Mouse (Mus musculus): Measurements from ENCODE around the gene Pfdn5. TPM values are rescaled to one million over a fixed set of nuclear protein-coding genes. Genes with fewer than 3 reads are reported as not detected.
A peak's percentile ranks its signal among the peaks of the same experiment; 100 is the strongest.

Gene Pfdn5
- 139 and 201 TPM in 2 replicates for total RNA-seq (2012; rRNA removed)

DNA sequence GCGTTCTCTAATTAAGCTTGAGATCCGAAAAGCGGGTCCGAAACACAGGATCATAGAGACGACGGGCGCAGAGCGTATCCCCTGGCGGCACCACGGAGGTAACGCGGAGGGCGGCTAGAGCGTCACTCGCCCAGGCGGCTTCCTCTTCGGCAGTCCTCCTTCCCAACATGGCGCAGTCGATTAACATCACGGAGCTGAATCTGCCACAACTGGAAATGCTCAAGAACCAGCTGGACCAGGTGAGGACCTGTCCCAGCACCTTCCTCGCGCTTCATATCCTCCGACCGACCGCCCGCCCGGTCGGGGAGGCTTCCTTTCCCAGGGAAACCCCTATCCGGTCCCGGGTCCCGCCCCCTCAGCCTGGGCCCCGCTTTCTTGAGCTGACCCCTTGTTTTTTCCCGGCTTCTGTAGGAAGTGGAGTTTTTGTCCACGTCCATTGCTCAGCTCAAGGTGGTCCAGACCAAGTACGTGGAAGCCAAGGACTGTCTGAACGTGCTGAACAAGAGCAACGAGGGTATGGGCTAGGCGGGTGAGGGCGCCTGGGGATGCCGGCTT, at the start of gene Pfdn5:
Gene Pfdn5 (plus strand): TSS at position 95 of the 555 bp plus-strand sequence.
- TF ChIP-seq ZC3H11A (IDR thresholded peaks at IDR 0.05; ENCODE audit: borderline replicate concordance, low read depth, low read length), result no peak
- TF ChIP-seq HCFC1 (IDR thresholded peaks at IDR 0.05; ENCODE audit: borderline replicate concordance, insufficient read depth, low read length), result peak; percentile 31; the same call in 1 of the 2 replicates
- Histone ChIP-seq H3K9me3 (ENCODE audit: control insufficient read depth, insufficient read depth, low read depth, low read length) (no peaks in the 10 kb centered on the region), H3K36me3 (ENCODE audit: control insufficient read depth, insufficient read depth, low read length, poor library complexity, severe bottlenecking) (peaks cover 25% of the 10 kb centered on the region)

DNA sequence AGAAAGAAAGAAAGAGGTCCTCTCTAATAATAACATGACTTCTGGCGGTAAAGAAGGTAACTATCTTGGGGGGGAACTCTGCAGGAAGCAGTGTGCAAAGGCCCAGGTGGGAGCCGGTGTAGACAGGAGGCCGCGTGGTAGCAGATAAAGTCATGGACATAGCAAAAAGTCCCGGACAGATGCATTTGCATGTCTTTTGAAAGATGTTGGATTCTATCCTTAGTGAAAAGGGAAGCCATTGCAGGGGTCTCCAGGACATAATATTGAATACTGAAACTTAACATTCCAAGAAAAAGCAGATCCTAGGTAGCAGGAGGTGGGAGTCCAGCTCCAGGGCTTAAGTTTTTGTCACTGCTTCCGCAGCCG, 47.2 kb upstream of the Pfdn5 start:
- Histone ChIP-seq H3K4me1 (ENCODE audit: control insufficient read depth in 2 of 2, insufficient read depth in 2 of 2, low read length in 2 of 2, poor library complexity in 1 of 2) (peaks cover 5 to 22% of the 10 kb centered on the region in 2 experiments; a peak in 3 of 4 replicates), H3K9ac (ENCODE audit: insufficient read depth, low read depth, low read length, poor library complexity, severe bottlenecking) (peak overlapping the region; percentile 86), H3K36me3 (ENCODE audit: control insufficient read depth, insufficient read depth, low read length, poor library complexity, severe bottlenecking) (peaks cover 20% of the 10 kb centered on the region), H3K27ac (ENCODE audit: insufficient read depth, low read depth, low read length, poor library complexity, severe bottlenecking) (peak overlapping the region; percentile 91), H3K4me3 (ENCODE audit: insufficient read depth in 1 of 2, low read depth in 1 of 2, low read length in 2 of 2, poor library complexity in 1 of 2, severe bottlenecking in 1 of 2) (peak overlapping the region; percentile 97 to 99), H3K9me3 (ENCODE audit: control insufficient read depth, insufficient read depth, low read depth, low read length) (no peaks in the 10 kb centered on the region)
- no peak for DNase-seq (ENCODE audit: low read depth, low spot score)
- TF ChIP-seq ZNF384 (IDR thresholded peaks at IDR 0.05; ENCODE audit: low read depth, low read length), result peak; percentile 76
- no peak for TF ChIP-seq MAFK (IDR thresholded peaks at IDR 0.05; ENCODE audit: insufficient read depth, low read depth, low read length)
- in situ Hi-C loops (cut with MboI; ENCODE audit: low sequenced_read_pairs in 2 of 2, unreplicated experiment in 2 of 2), result no loop called here

More for the DNA sequence above, at the start of gene Pfdn5:
- Histone ChIP-seq H3K9ac (ENCODE audit: insufficient read depth, low read depth, low read length, poor library complexity, severe bottlenecking) (peak within 1 kb of the TSS; percentile 79), H3K4me3 (ENCODE audit: insufficient read depth in 1 of 2, low read depth in 1 of 2, low read length in 2 of 2, poor library complexity in 1 of 2, severe bottlenecking in 1 of 2) (peak within 1 kb of the TSS; percentile 82 to 97), H3K27ac (ENCODE audit: insufficient read depth, low read depth, low read length, poor library complexity, severe bottlenecking) (no peak within 1 kb of the TSS), H3K4me1 (ENCODE audit: control insufficient read depth in 2 of 2, insufficient read depth in 2 of 2, low read length in 2 of 2, poor library complexity in 1 of 2) (peaks cover 1 to 2% of the 10 kb centered on the region in 2 experiments; a peak in 1 of 4 replicates)
- in situ Hi-C loops (cut with MboI; ENCODE audit: low sequenced_read_pairs in 2 of 2, unreplicated experiment in 2 of 2), result no loop called here
- DNase-seq (ENCODE audit: low read depth, low spot score), result peak; percentile 60

GRCm38 (mm10) chr15:102279092-102279782, 46.7 kb upstream of the Pfdn5 start, which contains the start of gene Mfsd5:
Gene Mfsd5, plus strand, starts transcription at chr15:102279454.
- Histone ChIP-seq H3K4me3 (ENCODE audit: insufficient read depth in 1 of 2, low read depth in 1 of 2, low read length in 2 of 2, poor library complexity in 1 of 2, severe bottlenecking in 1 of 2) (peak within 1 kb of the TSS; percentile 97 to 99), H3K27ac (ENCODE audit: insufficient read depth, low read depth, low read length, poor library complexity, severe bottlenecking) (peak within 1 kb of the TSS; percentile 97), H3K4me1 (ENCODE audit: control insufficient read depth in 2 of 2, insufficient read depth in 2 of 2, low read length in 2 of 2, poor library complexity in 1 of 2) (peaks cover 8 to 24% of the 10 kb centered on the region in 2 experiments; a peak in 3 of 4 replicates), H3K36me3 (ENCODE audit: control insufficient read depth, insufficient read depth, low read length, poor library complexity, severe bottlenecking) (peaks cover 20% of the 10 kb centered on the region), H3K9me3 (ENCODE audit: control insufficient read depth, insufficient read depth, low read depth, low read length) (no peaks in the 10 kb centered on the region), H3K9ac (ENCODE audit: insufficient read depth, low read depth, low read length, poor library complexity, severe bottlenecking) (peak within 1 kb of the TSS; percentile 99)
- TF ChIP-seq HCFC1 (IDR thresholded peaks at IDR 0.05; ENCODE audit: borderline replicate concordance, insufficient read depth, low read length) (peak; percentile 51; the same call in 1 of the 2 replicates), MAFK (IDR thresholded peaks at IDR 0.05; ENCODE audit: insufficient read depth, low read depth, low read length) (no peak)
- in situ Hi-C loops (cut with MboI; ENCODE audit: low sequenced_read_pairs in 2 of 2, unreplicated experiment in 2 of 2), result no loop called here
- DNase-seq (ENCODE audit: low read depth, low spot score), result peak; percentile 74

DNA sequence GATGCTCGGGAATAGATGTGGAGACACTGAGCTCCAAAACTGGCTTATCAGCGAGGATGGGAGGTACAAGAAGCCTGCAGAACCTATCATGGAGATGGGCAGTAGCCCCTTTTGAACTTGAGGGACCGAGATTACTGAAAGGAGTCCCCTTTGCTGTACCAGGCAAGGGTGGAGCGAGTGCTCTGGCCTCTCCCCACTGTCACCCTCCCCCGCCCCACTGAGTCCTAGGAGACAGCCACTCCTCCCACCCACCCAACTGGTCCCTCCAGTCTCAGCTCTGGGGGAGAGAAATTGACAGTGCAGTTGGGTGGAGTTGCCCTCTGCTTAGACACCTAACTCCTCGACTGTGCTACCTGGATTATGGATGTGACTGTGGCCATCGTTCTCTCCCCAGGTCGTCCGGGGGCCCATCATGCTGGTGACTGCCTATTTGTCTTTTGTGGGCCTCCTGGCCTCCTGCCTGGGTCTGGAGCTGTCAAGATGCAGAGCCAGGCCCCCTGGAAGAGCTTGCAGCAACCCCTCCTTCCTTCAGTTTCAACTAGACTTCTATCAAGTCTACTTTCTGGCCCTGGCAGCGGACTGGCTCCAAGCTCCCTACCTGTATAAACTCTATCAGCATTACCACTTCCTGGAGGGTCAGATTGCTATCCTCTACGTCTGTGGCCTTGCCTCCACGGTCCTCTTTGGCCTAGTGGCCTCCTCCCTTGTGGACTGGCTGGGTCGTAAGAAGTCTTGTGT, 46.0 kb upstream of the Pfdn5 start:
- peak overlapping the region; percentile 97 to 99 for H3K4me3 ChIP-seq (ENCODE audit: insufficient read depth in 1 of 2, low read depth in 1 of 2, low read length in 2 of 2, poor library complexity in 1 of 2, severe bottlenecking in 1 of 2)
- peak overlapping the region; percentile 99 for H3K9ac ChIP-seq (ENCODE audit: insufficient read depth, low read depth, low read length, poor library complexity, severe bottlenecking)
- in situ Hi-C loops (cut with MboI; ENCODE audit: low sequenced_read_pairs in 2 of 2, unreplicated experiment in 2 of 2), result no loop called here
- peaks cover 8 to 24% of the 10 kb centered on the region in 2 experiments; a peak in 3 of 4 replicates for H3K4me1 ChIP-seq (ENCODE audit: control insufficient read depth in 2 of 2, insufficient read depth in 2 of 2, low read length in 2 of 2, poor library complexity in 1 of 2)
- peak overlapping the region; percentile 97 for H3K27ac ChIP-seq (ENCODE audit: insufficient read depth, low read depth, low read length, poor library complexity, severe bottlenecking)
- H3K36me3 ChIP-seq (ENCODE audit: control insufficient read depth, insufficient read depth, low read length, poor library complexity, severe bottlenecking), result peaks cover 20% of the 10 kb centered on the region
- TF ChIP-seq MAFK (IDR thresholded peaks at IDR 0.05; ENCODE audit: insufficient read depth, low read depth, low read length), result no peak
- TF ChIP-seq CHD2 (IDR thresholded peaks at IDR 0.05; ENCODE audit: low read depth, low read length), result no peak
- TF ChIP-seq ZNF384 (IDR thresholded peaks at IDR 0.05; ENCODE audit: low read depth, low read length), result no peak
- no peak for TF ChIP-seq HCFC1 (IDR thresholded peaks at IDR 0.05; ENCODE audit: borderline replicate concordance, insufficient read depth, low read length)
- no peak for TF ChIP-seq ZC3H11A (IDR thresholded peaks at IDR 0.05; ENCODE audit: borderline replicate concordance, low read depth, low read length)
- no peak for DNase-seq (ENCODE audit: low read depth, low spot score)
- no peaks in the 10 kb centered on the region for H3K9me3 ChIP-seq (ENCODE audit: control insufficient read depth, insufficient read depth, low read depth, low read length)

Data from ES-E14 (cell line).